Mouse (Mus musculus): Measurements from ENCODE around the gene Cabp2.

- TF ChIP-seq CTCF (IDR thresholded peaks at IDR 0.05) = no peak
- TF ChIP-seq POLR2A (IDR thresholded peaks at IDR 0.05; ENCODE audit: insufficient read depth, low read depth, low read length) = no peak
Observed at GRCm38 (mm10) chr19:4052516-4053030, 28.8 kb upstream of the Cabp2 start.
